Mouse (Mus musculus) kidney, adult 2 months (tissue): Measurements from ENCODE around the gene Ppfia1. TPM values are rescaled to one million over a fixed set of nuclear protein-coding genes. Genes with fewer than 3 reads are reported as not detected.
A peak's percentile ranks its signal among the peaks of the same experiment; 100 is the strongest.

Source experiments
- DNase-seq: peaks from one replicate; pipeline ENCODE4 v3.0.0; 2021
- H3K27ac ChIP-seq: fragments of 200-500 bp; 2 replicates; pipeline ENCODE4 v1.5.1; 2012; ENCODE audit warnings: low read depth, low read length, control low read depth, inconsistent platforms; ENCODE audit not compliant: insufficient read depth
- H3K27me3 ChIP-seq: fragments of 200-500 bp; replicated peaks from 2 replicates; pipeline ENCODE4 v1.6.1; 2012; ENCODE audit warnings: mild to moderate bottlenecking, moderate library complexity, low read length, inconsistent platforms; ENCODE audit not compliant: control insufficient read depth, insufficient read depth
- H3K36me3 ChIP-seq: fragments of 200-500 bp; 2 replicates; pipeline ENCODE4 v1.6.1; 2012; ENCODE audit warnings: mild to moderate bottlenecking, moderate library complexity, low read length, inconsistent platforms; ENCODE audit not compliant: control insufficient read depth, insufficient read depth
- H3K4me1 ChIP-seq: fragments of 200-500 bp; 2 replicates; pipeline ENCODE4 v1.6.1; 2011; ENCODE audit warnings: low read length; ENCODE audit not compliant: control insufficient read depth, insufficient read depth
- H3K4me3 ChIP-seq: fragments of 200-500 bp; 2 replicates; pipeline ENCODE4 v1.5.1; 2011; ENCODE audit warnings: mild to moderate bottlenecking, low read depth, low read length, control low read depth; ENCODE audit not compliant: insufficient read depth
- CTCF ChIP-seq: fragments of 200-500 bp; conservative IDR thresholded peaks from 2 replicates; pipeline ENCODE4 v1.5.1; 2011; ENCODE audit warnings: low read depth, mild to moderate bottlenecking, control low read depth, low read length, moderate library complexity, mixed read lengths; ENCODE audit not compliant: insufficient read depth, insufficient read length
- POLR2A ChIP-seq: fragments of 200-500 bp; IDR thresholded peaks from one replicate; pipeline ENCODE4 v1.6.1; 2011; ENCODE audit warnings: low read depth, low read length, control low read depth
- WGBS: fragments of 180-500 bp; shearing (Covaris S2); methylation state at CpG from one replicate; pipeline ENCODE4 v1.1.7; 2018; 5-methylcytosine and 5-hydroxymethylcytosine counted together
- polyA plus RNA-seq: library from polyadenylated mRNA; depleted of rRNA; stranded (reverse); fragments of >200 nt; gene quantifications from 2 replicates; pipeline ENCODE4 v1.2.3, GENCODE M21; 2012

Ppfia1 gene
- polyA plus RNA-seq, 1 experiment = 44.9 TPM

- Histone ChIP-seq H3K27ac (no peak overlapping the region), H3K36me3 (no peaks in the 10 kb centered on the region), H3K4me1 (no peaks in the 10 kb centered on the region; the same call in 1 of the 2 replicates), H3K27me3 (no peaks in the 10 kb centered on the region), H3K4me3 (no peak overlapping the region)
- TF ChIP-seq POLR2A (no peak), CTCF (no peak)
- 50% methylated on average over 3 of the region's 3 CpGs for WGBS
- no peak for DNase-seq
Measured at GRCm38 (mm10) chr7:144534773-144535172, 18.8 kb downstream of the Ppfia1 start.

- DNase-seq = no peak
- Histone ChIP-seq H3K36me3 (no peaks in the 10 kb centered on the region), H3K27ac (no peak overlapping the region), H3K4me3 (no peak overlapping the region), H3K27me3 (no peaks in the 10 kb centered on the region), H3K4me1 (peaks cover 5% of the 10 kb centered on the region; the same call in 1 of the 2 replicates)
- TF ChIP-seq POLR2A (no peak), CTCF (no peak)
- 36% methylated on average over 7 of the region's 7 CpGs for WGBS
Measured at GRCm38 (mm10) chr7:144531585-144532378, 21.7 kb downstream of the Ppfia1 start.

GRCm38 (mm10) chr7:144529851-144530250, 23.7 kb downstream of the Ppfia1 start:
- Histone ChIP-seq H3K27ac (no peak overlapping the region), H3K36me3 (no peaks in the 10 kb centered on the region), H3K4me1 (peaks cover 5% of the 10 kb centered on the region; the same call in 1 of the 2 replicates), H3K4me3 (no peak overlapping the region), H3K27me3 (no peaks in the 10 kb centered on the region)
- no peak for DNase-seq
- TF ChIP-seq CTCF (no peak), POLR2A (no peak)
- WGBS = 66% methylated on average over 3 of the region's 3 CpGs

GRCm38 (mm10) chr7:144527723-144528221, 25.8 kb downstream of the Ppfia1 start:
- H3K36me3 ChIP-seq = no peaks in the 10 kb centered on the region
- peaks cover 5% of the 10 kb centered on the region; the same call in 1 of the 2 replicates for H3K4me1 ChIP-seq
- no peak overlapping the region for H3K27ac ChIP-seq
- 4% methylated on average over 1 of the region's 1 CpGs for WGBS
- TF ChIP-seq CTCF (no peak; the same call in 1 of the 2 replicates), POLR2A (no peak)
- H3K27me3 ChIP-seq = no peaks in the 10 kb centered on the region
- H3K4me3 ChIP-seq = no peak overlapping the region
- DNase-seq = peak; percentile 52

GRCm38 (mm10) chr7:144526649-144527048, 26.9 kb downstream of the Ppfia1 start:
- Histone ChIP-seq H3K36me3 (no peaks in the 10 kb centered on the region), H3K4me3 (no peak overlapping the region), H3K4me1 (peaks cover 5% of the 10 kb centered on the region; the same call in 1 of the 2 replicates), H3K27ac (no peak overlapping the region), H3K27me3 (no peaks in the 10 kb centered on the region)
- no peak for TF ChIP-seq POLR2A
- no peak for TF ChIP-seq CTCF
- DNase-seq = no peak
- 56% methylated on average over 2 of the region's 2 CpGs for WGBS

- peaks cover 5% of the 10 kb centered on the region; the same call in 1 of the 2 replicates for H3K4me1 ChIP-seq
- H3K36me3 ChIP-seq = no peaks in the 10 kb centered on the region; the same call in 1 of the 2 replicates
- H3K27ac ChIP-seq = no peak overlapping the region
- 77% methylated on average over 6 of the region's 6 CpGs for WGBS
- TF ChIP-seq POLR2A = no peak
- no peak for TF ChIP-seq CTCF
- no peaks in the 10 kb centered on the region for H3K27me3 ChIP-seq
- DNase-seq = no peak
- H3K4me3 ChIP-seq = no peak overlapping the region
Measured at GRCm38 (mm10) chr7:144524427-144525191, 28.9 kb downstream of the Ppfia1 start.
